Mouse (Mus musculus) forebrain, embryonic 11.5 days (tissue): ENCODE measurements at regions not wholly inside any gene's neighbourhood (a gene's known extent, or its start where the extent isn't known, plus 50 kb on each side); places are given as distances from the start of the nearest gene placed in this dataset.
A peak's percentile ranks its signal among the peaks of the same experiment; 100 is the strongest.

ENCODE experiments used
- ATAC-seq: fragments of 200-750 bp; cut with Nextera tagmentation; replicated peaks from 2 replicates; pipeline ENCODE4 v1.8.0; 2017; ENCODE audit warnings: moderate TSS enrichment; ENCODE audit not compliant: low FRiP score
- DNase-seq: peaks from one replicate; pipeline ENCODE4 v3.0.0-alpha.2; 2017; ENCODE audit warnings: low spot score
- H3K27ac ChIP-seq: fragments of 300-500 bp; sonication (generic); 2 replicates; pipeline ENCODE4 v1.5.1; 2014; ENCODE audit warnings: low read depth, low read length
- H3K27me3 ChIP-seq: fragments of 300-500 bp; sonication (generic); 2 replicates; pipeline ENCODE4 v1.6.1; 2014; ENCODE audit warnings: mild to moderate bottlenecking, low read length, mixed read lengths; ENCODE audit not compliant: control insufficient read depth, insufficient read depth
- H3K36me3 ChIP-seq: fragments of 300-500 bp; sonication (generic); 2 replicates; pipeline ENCODE4 v1.6.1; 2014; ENCODE audit warnings: mild to moderate bottlenecking, low read length, moderate library complexity, mixed read lengths; ENCODE audit not compliant: control insufficient read depth, insufficient read depth
- H3K4me1 ChIP-seq: fragments of 300-500 bp; sonication (generic); replicated peaks from 2 replicates; pipeline ENCODE4 v1.6.1; 2014; ENCODE audit warnings: low read length, mixed read lengths; ENCODE audit not compliant: control insufficient read depth, insufficient read depth
- H3K4me2 ChIP-seq: fragments of 300-500 bp; sonication (generic); 2 replicates; pipeline ENCODE4 v1.6.1; 2014; ENCODE audit warnings: low read depth, mild to moderate bottlenecking, low read length, moderate library complexity, mixed read lengths; ENCODE audit not compliant: severe bottlenecking
- H3K4me3 ChIP-seq: fragments of 300-500 bp; sonication (generic); 2 replicates; pipeline ENCODE4 v1.5.1; 2014; ENCODE audit warnings: low read depth, low read length
- H3K9ac ChIP-seq: fragments of 300-500 bp; sonication (generic); 2 replicates; pipeline ENCODE4 v1.6.1; 2014; ENCODE audit warnings: low read length
- H3K9me3 ChIP-seq: fragments of 300-500 bp; sonication (generic); 2 replicates; pipeline ENCODE4 v1.6.1; 2016; ENCODE audit warnings: low read length, mixed read lengths; ENCODE audit not compliant: control insufficient read depth
- WGBS: fragments of 180-500 bp; shearing (Covaris S2); extraction: QIAGEN DNeasy Blood & Tissue Kit; methylation state at CpG from one replicate; pipeline ENCODE4 v1.1.7; 2014; 5-methylcytosine and 5-hydroxymethylcytosine counted together

- no peak overlapping the region for H3K9ac ChIP-seq
- DNase-seq = no peak
- ATAC-seq = no peak
- no peaks in the 10 kb centered on the region for H3K36me3 ChIP-seq
- H3K9me3 ChIP-seq = no peaks in the 10 kb centered on the region
- WGBS = 72% methylated on average over 6 of the region's 6 CpGs
- no peaks in the 10 kb centered on the region for H3K4me1 ChIP-seq
- H3K4me3 ChIP-seq = no peak overlapping the region
- H3K27ac ChIP-seq = no peak overlapping the region
- no peaks in the 10 kb centered on the region for H3K27me3 ChIP-seq
- H3K4me2 ChIP-seq = no peak overlapping the region
These were observed 61.6 kb upstream of the Sh3gl3 start for GRCm38 (mm10) chr7:82112046-82112445.

GRCm38 (mm10) chr7:82115646-82116045, 58.0 kb upstream of the Sh3gl3 start:
- ATAC-seq (no peak), DNase-seq (no peak)
- WGBS = 87% methylated on average over 6 of the region's 6 CpGs
- Histone ChIP-seq H3K4me2 (no peak overlapping the region), H3K36me3 (no peaks in the 10 kb centered on the region), H3K9ac (no peak overlapping the region), H3K4me1 (no peaks in the 10 kb centered on the region), H3K4me3 (no peak overlapping the region), H3K27me3 (no peaks in the 10 kb centered on the region), H3K9me3 (no peaks in the 10 kb centered on the region), H3K27ac (no peak overlapping the region)

GRCm38 (mm10) chr7:82119266-82119665, 54.4 kb upstream of the Sh3gl3 start:
- peak; percentile 77 for DNase-seq
- Histone ChIP-seq H3K36me3 (no peaks in the 10 kb centered on the region), H3K9ac (no peak overlapping the region)

GRCm38 (mm10) chr7:82119866-82120265, 53.8 kb upstream of the Sh3gl3 start:
- no peak for DNase-seq
- H3K27me3 ChIP-seq = no peaks in the 10 kb centered on the region
- H3K4me1 ChIP-seq = no peaks in the 10 kb centered on the region
- H3K9ac ChIP-seq = no peak overlapping the region
- no peak overlapping the region for H3K27ac ChIP-seq
- H3K36me3 ChIP-seq = no peaks in the 10 kb centered on the region
- 54% methylated on average over 9 of the region's 9 CpGs for WGBS
- H3K9me3 ChIP-seq = no peaks in the 10 kb centered on the region
- no peak overlapping the region for H3K4me3 ChIP-seq
- no peak overlapping the region for H3K4me2 ChIP-seq
- no peak for ATAC-seq

More at GRCm38 (mm10) chr7:82119266-82119665, 54.4 kb upstream of the Sh3gl3 start:
- H3K27ac ChIP-seq = no peak overlapping the region
- H3K9me3 ChIP-seq = no peaks in the 10 kb centered on the region
- no peaks in the 10 kb centered on the region for H3K27me3 ChIP-seq
- WGBS = 16% methylated on average over 2 of the region's 2 CpGs
- ATAC-seq = peak; percentile 61; the same call in 1 of the 2 replicates
- no peak overlapping the region for H3K4me3 ChIP-seq
- H3K4me2 ChIP-seq = no peak overlapping the region
- no peaks in the 10 kb centered on the region for H3K4me1 ChIP-seq

- DNase-seq (peak; percentile 81), ATAC-seq (no peak)
- Histone ChIP-seq H3K4me1 (no peaks in the 10 kb centered on the region), H3K27ac (no peak overlapping the region), H3K4me2 (no peak overlapping the region), H3K36me3 (no peaks in the 10 kb centered on the region), H3K27me3 (no peaks in the 10 kb centered on the region), H3K9ac (no peak overlapping the region), H3K4me3 (no peak overlapping the region), H3K9me3 (no peaks in the 10 kb centered on the region)
- WGBS = 8% methylated on average over 1 of the region's 1 CpGs
These were observed 51.9 kb upstream of the Sh3gl3 start for GRCm38 (mm10) chr7:82121746-82122145.
